Mouse (Mus musculus) thymus, adult 2 months (tissue): ENCODE measurements around the gene Saxo2.

Experiments
- CTCF ChIP-seq: fragments of 200-500 bp; IDR thresholded peaks from 2 replicates; pipeline ENCODE4 v1.5.1; 2012; ENCODE audit warnings: mild to moderate bottlenecking, control low read depth, low read length, moderate library complexity, borderline replicate concordance; ENCODE audit not compliant: control insufficient read depth, poor library complexity, insufficient read depth; ENCODE audit errors: extremely low read depth
- POLR2A ChIP-seq: fragments of 200-500 bp; IDR thresholded peaks from 2 replicates; pipeline ENCODE4 v1.6.1; 2012; ENCODE audit warnings: mild to moderate bottlenecking, low read length, control low read depth, moderate library complexity; ENCODE audit not compliant: control insufficient read depth, poor library complexity, insufficient read depth; ENCODE audit errors: extremely low read depth

DNA sequence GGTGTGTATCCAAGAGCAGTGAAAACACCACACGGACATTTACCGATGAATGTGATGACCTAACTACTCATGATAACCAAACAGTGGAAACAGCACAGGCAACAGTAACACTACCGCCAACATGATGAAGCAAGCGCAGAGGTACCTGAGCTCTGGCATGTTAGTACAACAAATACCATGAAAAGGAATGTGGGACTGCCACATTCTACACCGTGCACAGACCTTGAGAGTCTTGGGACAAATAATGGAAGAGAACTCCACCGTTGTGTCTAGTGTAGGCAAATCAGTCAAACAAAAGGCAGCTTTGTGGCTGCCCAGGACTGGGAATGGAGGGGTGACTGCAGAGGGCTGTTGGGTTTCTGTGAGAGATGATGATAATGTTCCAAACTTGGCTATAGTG lies 42.9 kb downstream of the Saxo2 start:
- no peak for TF ChIP-seq POLR2A
- no peak for TF ChIP-seq CTCF
